Mouse (Mus musculus) megakaryocyte, embryonic 14.5 days (primary cell): ENCODE measurements around the gene Icam4. TPM values are rescaled to one million over a fixed set of nuclear protein-coding genes. Genes with fewer than 3 reads are reported as not detected.
"Not testable (repeated sequence)": the region's sequence is repeated elsewhere in the genome, so short reads cannot be mapped to it uniquely, and the experiment has no call there.

Experiments used
- H3K27me3 ChIP-seq: replicated peaks from 2 replicates; pipeline ENCODE3; 2012; ENCODE audit warnings: inconsistent platforms
- H3K36me3 ChIP-seq: replicated peaks from 2 replicates; pipeline ENCODE3; 2012; ENCODE audit warnings: low read length, inconsistent platforms, mixed read lengths
- H3K4me1 ChIP-seq: 2 replicates; pipeline ENCODE4 v1.6.1; 2012; ENCODE audit warnings: inconsistent platforms
- H3K4me3 ChIP-seq: replicated peaks from 2 replicates; pipeline ENCODE3; 2012; ENCODE audit warnings: moderate library complexity, mild to moderate bottlenecking, inconsistent platforms
- H3K9me3 ChIP-seq: 2 replicates; pipeline ENCODE4 v1.6.1; 2012; ENCODE audit warnings: inconsistent platforms
- FLI1 ChIP-seq: IDR thresholded peaks from 2 replicates; pipeline ENCODE4 v1.6.1; 2012; ENCODE audit warnings: low read length, inconsistent platforms, mixed read lengths
- GATA1 ChIP-seq: IDR thresholded peaks from 3 replicates; pipeline ENCODE4 v1.6.1; 2012; ENCODE audit warnings: mixed read lengths, low read length, inconsistent platforms, borderline replicate concordance
- polyA plus RNA-seq: library from polyadenylated mRNA; stranded (reverse); fragments of >175 nt; gene quantifications from 2 replicates; pipeline ENCODE4 v1.2.3, GENCODE M21; 2012; ENCODE audit warnings: low replicate concordance; ENCODE audit not compliant: insufficient read depth

Icam4 gene
- polyA plus RNA-seq, 1 experiment: 7.9 TPM

DNA sequence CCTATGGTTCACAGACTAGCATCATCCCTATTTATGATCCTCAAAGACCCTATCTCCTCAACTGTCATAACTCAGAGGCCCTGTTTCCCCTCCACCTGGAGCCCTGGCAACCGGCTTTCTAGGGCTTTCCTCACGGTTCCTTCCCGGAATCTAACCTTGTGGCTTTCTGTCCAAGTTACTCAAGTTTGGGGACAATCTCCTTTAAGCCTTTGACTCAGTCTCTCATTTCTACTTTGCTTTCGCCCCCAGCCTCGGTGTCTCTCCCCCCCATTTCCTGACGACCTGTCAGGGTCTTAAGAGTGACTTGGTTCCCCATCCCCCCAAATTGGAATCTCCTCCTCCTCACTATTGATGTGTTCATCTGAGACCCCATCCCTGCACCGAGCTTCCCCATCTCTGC is 3.3 kb downstream of the Icam4 start:
- TF ChIP-seq GATA1 (no peak), FLI1 (no peak)
- Histone ChIP-seq H3K27me3 (peaks cover 62% of the 10 kb centered on the region), H3K36me3 (peaks cover 6% of the 10 kb centered on the region), H3K9me3 (peaks cover 6% of the 10 kb centered on the region; the same call in 1 of the 2 replicates), H3K4me1 (peaks cover 98% of the 10 kb centered on the region), H3K4me3 (peak overlapping the region; percentile 94)

- Histone ChIP-seq H3K36me3 (peaks cover 1% of the 10 kb centered on the region), H3K27me3 (peaks cover 66% of the 10 kb centered on the region), H3K9me3 (peaks cover 10% of the 10 kb centered on the region; the same call in 1 of the 2 replicates), H3K4me3 (peak overlapping the region; percentile 94), H3K4me1 (peaks cover 96% of the 10 kb centered on the region)
- TF ChIP-seq GATA1: no peak
- no peak for TF ChIP-seq FLI1
These were observed 4.0 kb downstream of the Icam4 start for GRCm38 (mm10) chr9:21033136-21033535.

GRCm38 (mm10) chr9:21034481-21035085 is 5.4 kb downstream of the Icam4 start:
- peaks cover 85% of the 10 kb centered on the region for H3K4me1 ChIP-seq
- H3K36me3 ChIP-seq: no peaks in the 10 kb centered on the region
- peaks cover 77% of the 10 kb centered on the region for H3K27me3 ChIP-seq

GRCm38 (mm10) chr9:21035586-21035985 is 6.4 kb downstream of the Icam4 start:
- no peak for TF ChIP-seq FLI1
- TF ChIP-seq GATA1: no peak
- Histone ChIP-seq H3K4me3 (peak overlapping the region; percentile 85), H3K36me3 (no peaks in the 10 kb centered on the region), H3K9me3 (peaks cover 23% of the 10 kb centered on the region), H3K27me3 (peaks cover 85% of the 10 kb centered on the region), H3K4me1 (peaks cover 80% of the 10 kb centered on the region)

More at GRCm38 (mm10) chr9:21034481-21035085, 5.4 kb downstream of the Icam4 start:
- H3K4me3 ChIP-seq: peak overlapping the region; percentile 85
- no peak for TF ChIP-seq GATA1
- TF ChIP-seq FLI1: no peak
- H3K9me3 ChIP-seq: peaks cover 21% of the 10 kb centered on the region

DNA sequence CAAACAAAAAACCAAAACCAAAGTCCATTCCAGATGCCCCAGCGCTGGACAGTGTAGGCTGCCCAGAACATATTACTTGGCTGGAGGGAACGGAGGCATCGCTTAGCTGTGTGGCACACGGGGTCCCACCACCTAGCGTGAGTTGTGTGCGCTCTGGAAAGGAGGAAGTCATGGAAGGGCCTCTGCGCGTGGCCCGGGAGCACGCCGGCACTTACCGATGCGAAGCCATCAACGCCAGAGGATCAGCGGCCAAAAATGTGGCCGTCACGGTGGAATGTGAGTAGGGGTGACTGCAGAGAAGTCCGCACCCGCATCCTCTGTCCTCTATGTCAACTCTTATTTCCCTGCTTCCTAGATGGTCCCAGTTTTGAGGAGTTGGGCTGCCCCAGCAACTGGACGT is 7.0 kb downstream of the Icam4 start:
- H3K4me3 ChIP-seq: peak overlapping the region; percentile 85
- peaks cover 23% of the 10 kb centered on the region for H3K9me3 ChIP-seq
- TF ChIP-seq GATA1 (no peak), FLI1 (no peak)
- peaks cover 80% of the 10 kb centered on the region for H3K4me1 ChIP-seq
- H3K27me3 ChIP-seq: peaks cover 85% of the 10 kb centered on the region
- no peaks in the 10 kb centered on the region for H3K36me3 ChIP-seq

DNA sequence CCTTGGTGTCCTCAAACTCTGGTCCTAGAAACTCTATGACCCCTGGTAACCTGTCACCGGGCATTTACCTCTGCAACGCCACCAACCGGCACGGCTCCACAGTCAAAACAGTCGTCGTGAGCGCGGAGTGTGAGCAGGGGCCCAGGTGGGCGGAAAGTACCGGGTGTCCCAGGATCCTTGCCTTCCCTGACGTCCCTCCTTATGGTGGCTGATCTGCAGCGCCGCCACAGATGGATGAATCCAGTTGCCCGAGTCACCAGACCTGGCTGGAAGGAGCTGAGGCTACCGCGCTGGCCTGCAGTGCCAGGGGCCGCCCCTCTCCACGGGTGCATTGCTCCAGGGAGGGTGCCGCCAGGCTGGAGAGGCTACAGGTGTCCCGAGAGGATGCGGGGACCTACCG is 7.5 kb downstream of the Icam4 start:
- Histone ChIP-seq H3K4me1 (peaks cover 80% of the 10 kb centered on the region), H3K27me3 (peaks cover 85% of the 10 kb centered on the region), H3K36me3 (no peaks in the 10 kb centered on the region), H3K4me3 (peak overlapping the region; percentile 85), H3K9me3 (peaks cover 23% of the 10 kb centered on the region)
- TF ChIP-seq GATA1: no peak
- no peak for TF ChIP-seq FLI1

GRCm38 (mm10) chr9:21037481-21037891 is 8.3 kb downstream of the Icam4 start:
- no peak for TF ChIP-seq GATA1
- no peak for TF ChIP-seq FLI1
- Histone ChIP-seq H3K4me3 (peak overlapping the region; percentile 85), H3K4me1 (peaks cover 74% of the 10 kb centered on the region), H3K9me3 (peaks cover 23% of the 10 kb centered on the region), H3K27me3 (peaks cover 78% of the 10 kb centered on the region), H3K36me3 (no peaks in the 10 kb centered on the region)

DNA sequence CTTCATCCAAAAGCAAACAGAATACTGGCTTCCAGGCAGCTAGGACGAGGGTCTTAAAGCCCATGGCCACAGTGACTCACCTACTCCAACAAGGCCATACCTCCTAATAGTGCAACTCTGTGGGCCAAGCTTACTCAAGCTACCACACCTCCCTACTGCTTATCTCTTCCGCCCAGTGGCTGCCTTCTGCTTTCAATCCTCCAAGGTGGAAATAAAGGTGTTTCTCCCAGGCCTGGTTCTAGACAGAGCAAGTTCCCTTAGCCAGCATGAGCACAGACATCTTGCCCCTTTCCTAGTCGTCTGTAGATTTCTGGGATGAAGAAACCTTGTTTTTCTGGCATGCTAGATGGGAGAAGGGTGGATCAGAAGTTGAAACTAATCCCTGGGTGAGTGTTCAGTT is 10.6 kb downstream of the Icam4 start:
- H3K9me3 ChIP-seq: peaks cover 23% of the 10 kb centered on the region
- peaks cover 59% of the 10 kb centered on the region for H3K4me1 ChIP-seq
- H3K27me3 ChIP-seq: peaks cover 57% of the 10 kb centered on the region
- no peak overlapping the region for H3K4me3 ChIP-seq
- H3K36me3 ChIP-seq: no peaks in the 10 kb centered on the region
- TF ChIP-seq GATA1: no peak
- no peak for TF ChIP-seq FLI1

DNA sequence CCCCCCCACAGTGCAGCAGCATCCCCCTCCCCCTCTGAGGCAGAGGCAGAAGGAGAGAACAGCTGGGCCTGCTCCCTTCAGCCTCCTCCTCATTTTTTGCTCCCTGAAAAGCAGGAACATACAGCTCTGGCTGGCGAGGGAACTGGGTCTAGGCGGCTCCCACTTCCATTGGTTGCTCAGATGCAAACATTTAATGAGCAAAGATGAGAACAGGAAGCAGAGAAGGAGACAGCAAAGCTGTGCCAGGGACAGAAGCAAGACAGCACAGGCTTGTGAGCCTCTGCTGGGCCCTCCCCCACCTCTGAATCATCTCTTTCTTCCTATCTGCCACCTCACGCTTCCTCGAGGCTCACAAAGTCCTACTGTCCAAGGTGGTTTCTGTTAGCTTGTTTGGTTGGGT is 12.1 kb downstream of the Icam4 start:
- H3K4me1 ChIP-seq: peaks cover 43% of the 10 kb centered on the region
- TF ChIP-seq FLI1 (no peak), GATA1 (no peak)
- peaks cover 23% of the 10 kb centered on the region for H3K9me3 ChIP-seq
- H3K4me3 ChIP-seq: no peak overlapping the region
- H3K27me3 ChIP-seq: peaks cover 51% of the 10 kb centered on the region
- H3K36me3 ChIP-seq: no peaks in the 10 kb centered on the region

GRCm38 (mm10) chr9:21043563-21043962 is 14.4 kb downstream of the Icam4 start:
- H3K9me3 ChIP-seq: peaks cover 11% of the 10 kb centered on the region
- no peaks in the 10 kb centered on the region for H3K36me3 ChIP-seq
- H3K4me3 ChIP-seq: no peak overlapping the region
- peaks cover 39% of the 10 kb centered on the region for H3K27me3 ChIP-seq
- TF ChIP-seq FLI1: no peak
- no peak for TF ChIP-seq GATA1
- H3K4me1 ChIP-seq: peaks cover 24% of the 10 kb centered on the region

GRCm38 (mm10) chr9:21044785-21045184 is 15.6 kb downstream of the Icam4 start:
- H3K4me3 ChIP-seq, H3K9me3 ChIP-seq, H3K36me3 ChIP-seq: not testable (repeated sequence)
- H3K4me1 ChIP-seq: peaks cover 24% of the 10 kb centered on the region
- peaks cover 33% of the 10 kb centered on the region for H3K27me3 ChIP-seq
